Comparison of ENCODE assay signal across 9 mouse cellular contexts in the genomic region with DNA sequence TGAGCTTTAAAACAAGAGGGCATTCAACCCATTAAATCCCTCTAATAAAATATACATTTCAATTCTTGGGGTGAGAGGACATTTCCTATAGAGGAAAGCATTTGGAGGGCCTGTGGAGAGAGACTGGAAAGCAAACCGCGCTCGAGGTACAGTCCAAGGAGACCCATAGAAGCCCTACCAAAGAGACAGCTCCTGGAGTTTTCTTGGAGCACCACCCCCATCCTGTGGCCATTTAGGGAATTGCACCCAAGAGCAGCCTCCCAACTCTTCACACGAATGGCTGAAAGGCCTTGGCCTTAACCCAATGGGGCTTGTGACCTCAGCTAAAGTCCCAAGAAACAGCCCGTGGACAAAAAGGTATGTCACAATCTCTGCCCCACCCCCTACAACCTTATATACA. TPM values are rescaled to one million over a fixed set of nuclear protein-coding genes. Genes with fewer than 3 reads are reported as not detected.
DNase-seq lines count a peak whose midpoint lies in the region; ATAC-seq and TF ChIP-seq lines count a peak whose summit lies in the region.
"Had no signal": no experiment of that assay in that cellular context is flagged by ENCODE, and none has a peak within 500 bp of the region (broad histone marks: within the 10 kb centered on the region; RNA-seq: fewer than 3 reads in every experiment).

No protein-coding gene starts in this region.

- WGBS in forebrain, postnatal 0 days, result under 1% methylated on average over 5 of the region's 5 CpGs
- 3% methylated on average over 5 of the region's 5 CpGs for WGBS in lung, embryonic 16.5 days

- no peak overlapping the region for H3K27ac ChIP-seq in forebrain, postnatal 0 days (ENCODE audit: low read depth, low read length)
- no peak overlapping the region for H3K27ac ChIP-seq in layer of hippocampus, adult 2 months
- no peak overlapping the region for H3K27ac ChIP-seq in lung, embryonic 16.5 days (ENCODE audit: low read length)

- H3K9me3 ChIP-seq in forebrain, postnatal 0 days (ENCODE audit: low read length), result no peaks in the 10 kb centered on the region
- no peaks in the 10 kb centered on the region for H3K9me3 ChIP-seq in lung, embryonic 16.5 days (ENCODE audit: control insufficient read depth, low read length)

- no peaks in the 10 kb centered on the region for H3K36me3 ChIP-seq in forebrain, postnatal 0 days (ENCODE audit: insufficient read depth)
- H3K36me3 ChIP-seq in lung, embryonic 16.5 days (ENCODE audit: control insufficient read depth, insufficient read depth, low read length), result no peaks in the 10 kb centered on the region

- no peak overlapping the region for H3K9ac ChIP-seq in forebrain, postnatal 0 days
- H3K9ac ChIP-seq in lung, embryonic 16.5 days (ENCODE audit: low read length), result no peak overlapping the region

- DNase-seq in MEL-GATA-1-ER (ENCODE audit: extremely low read depth, low read depth), result peak; percentile 67
- peak; percentile 86 to 91 for DNase-seq in cerebellum, adult 18-20 months
- DNase-seq in forebrain, postnatal 0 days, result peak; percentile 92
- DNase-seq in layer of hippocampus, adult 2 months (ENCODE audit: low spot score in 2 of 2), result peak; percentile 79 to 95
- peak; percentile 93 for DNase-seq in ovary, postnatal 14 days (ENCODE audit: low spot score)
- peak; percentile 76 for DNase-seq in thymus, postnatal 0 days (ENCODE audit: low spot score)

- no peak overlapping the region for H3K4me3 ChIP-seq in forebrain, postnatal 0 days (ENCODE audit: low read depth, low read length)
- no peak overlapping the region for H3K4me3 ChIP-seq in layer of hippocampus, adult 2 months
- no peak overlapping the region for H3K4me3 ChIP-seq in lung, embryonic 16.5 days (ENCODE audit: low read length)
- H3K4me3 ChIP-seq: myocyte had no signal

- no peak overlapping the region for H3K4me2 ChIP-seq in forebrain, postnatal 0 days (ENCODE audit: low read depth)
- H3K4me2 ChIP-seq in lung, embryonic 16.5 days (ENCODE audit: low read depth, low read length), result no peak overlapping the region

- no peaks in the 10 kb centered on the region for H3K27me3 ChIP-seq in forebrain, postnatal 0 days (ENCODE audit: insufficient read depth, low read length)
- H3K27me3 ChIP-seq in lung, embryonic 16.5 days (ENCODE audit: control insufficient read depth, insufficient read depth, low read depth, low read length), result no peaks in the 10 kb centered on the region

- ATAC-seq in forebrain, postnatal 0 days, result peak; percentile 92
- ATAC-seq in hematopoietic stem cell, adult 5-6 weeks (replicated peaks in 1 of 2; ENCODE audit: insufficient read depth in 1 of 2, low FRiP score in 2 of 2, low TSS enrichment in 1 of 2, low read depth in 1 of 2, poor library complexity in 2 of 2, severe bottlenecking in 2 of 2), result peak; percentile 85 to 87
- peak; percentile 68 for ATAC-seq in lung, embryonic 16.5 days (ENCODE audit: low read depth)

- no peaks in the 10 kb centered on the region for H3K4me1 ChIP-seq in forebrain, postnatal 0 days (ENCODE audit: insufficient read depth)
- H3K4me1 ChIP-seq in lung, embryonic 16.5 days (replicated peaks; ENCODE audit: control insufficient read depth, insufficient read depth, low read length), result 0 out of 2 replicates have a peak, but pooled peaks cover 2% of the 10 kb centered on the region

- TF ChIP-seq CTCF in forebrain, postnatal 0 days (IDR thresholded peaks at IDR 0.05; ENCODE audit: low read depth), result peak; percentile 96
- peak; percentile 95 for TF ChIP-seq CTCF in layer of hippocampus, adult 2 months (conservative IDR thresholded peaks at IDR 0.05)

RNA-seq across cellular contexts. Expression of a gene that starts 6.3 kb away (rescaled TPM):
- total RNA-seq in forebrain, postnatal 0 days (2014; rRNA removed), result 0.05 and 0.08 TPM in 2 replicates
- polyA plus RNA-seq in forebrain, postnatal 0 days (2015; fragmentation: Nextera tagmentation; extraction: Ambion mirVana), result not detected in 2 replicates
- total RNA-seq in hematopoietic stem cell, adult 5-6 weeks (2017), result not detected in 2 replicates
- total RNA-seq in layer of hippocampus, adult 2 months (2021), result not detected
- polyA plus RNA-seq in lung, embryonic 16.5 days (2015; fragmentation: Nextera tagmentation; extraction: Ambion mirVana), result not detected in 2 replicates
- polyA plus RNA-seq in thymus, postnatal 0 days (2015; fragmentation: Nextera tagmentation; extraction: Ambion mirVana), result 0.69 and 0.76 TPM in 2 replicates
- polyA plus RNA-seq: myocyte had no signal

RNA-seq across cellular contexts. Expression of a gene that starts 10.0 kb away (rescaled TPM):
- 3.1 and 6.8 TPM in 2 replicates for total RNA-seq in forebrain, postnatal 0 days (2014; rRNA removed)
- polyA plus RNA-seq in forebrain, postnatal 0 days (2015; fragmentation: Nextera tagmentation; extraction: Ambion mirVana), result 1.6 and 2.0 TPM in 2 replicates
- 12.1 and 15.8 TPM in 2 replicates for total RNA-seq in hematopoietic stem cell, adult 5-6 weeks (2017)
- total RNA-seq in layer of hippocampus, adult 2 months (2021), result under 1 TPM; 0.25 to 0.59 TPM
- polyA plus RNA-seq in lung, embryonic 16.5 days (2015; fragmentation: Nextera tagmentation; extraction: Ambion mirVana), result 23.4 and 26.9 TPM in 2 replicates
- polyA plus RNA-seq in thymus, postnatal 0 days (2015; fragmentation: Nextera tagmentation; extraction: Ambion mirVana), result 5.8 and 6.1 TPM in 2 replicates

RNA-seq across cellular contexts. Expression of a gene that starts 13.5 kb away (rescaled TPM):
- 78.9 and 81.6 TPM in 2 replicates for total RNA-seq in forebrain, postnatal 0 days (2014; rRNA removed)
- 161 and 170 TPM in 2 replicates for polyA plus RNA-seq in forebrain, postnatal 0 days (2015; fragmentation: Nextera tagmentation; extraction: Ambion mirVana)
- total RNA-seq in hematopoietic stem cell, adult 5-6 weeks (2017), result 37.1 and 45.2 TPM in 2 replicates
- 10 to 100 TPM; 79.2 to 81.8 TPM for total RNA-seq in layer of hippocampus, adult 2 months (2021)
- 203 and 211 TPM in 2 replicates for polyA plus RNA-seq in lung, embryonic 16.5 days (2015; fragmentation: Nextera tagmentation; extraction: Ambion mirVana)
- 145 and 155 TPM in 2 replicates for polyA plus RNA-seq in thymus, postnatal 0 days (2015; fragmentation: Nextera tagmentation; extraction: Ambion mirVana)

RNA-seq across cellular contexts. Expression of a gene that starts 28.9 kb away (rescaled TPM):
- 9.8 and 10.6 TPM in 2 replicates for total RNA-seq in forebrain, postnatal 0 days (2014; rRNA removed)
- 34.6 and 35.5 TPM in 2 replicates for polyA plus RNA-seq in forebrain, postnatal 0 days (2015; fragmentation: Nextera tagmentation; extraction: Ambion mirVana)
- total RNA-seq in hematopoietic stem cell, adult 5-6 weeks (2017), result 32.5 and 45.3 TPM in 2 replicates
- total RNA-seq in layer of hippocampus, adult 2 months (2021), result 10 to 100 TPM; 15.0 to 16.5 TPM
- polyA plus RNA-seq in lung, embryonic 16.5 days (2015; fragmentation: Nextera tagmentation; extraction: Ambion mirVana), result 22.4 and 25.6 TPM in 2 replicates
- 34.6 and 37.4 TPM in 2 replicates for polyA plus RNA-seq in thymus, postnatal 0 days (2015; fragmentation: Nextera tagmentation; extraction: Ambion mirVana)

RNA-seq across cellular contexts. Expression of a gene that starts 44.4 kb away (rescaled TPM):
- 0.38 and 0.92 TPM in 2 replicates for total RNA-seq in forebrain, postnatal 0 days (2014; rRNA removed)
- polyA plus RNA-seq in forebrain, postnatal 0 days (2015; fragmentation: Nextera tagmentation; extraction: Ambion mirVana), result 0.31 and 0.69 TPM in 2 replicates
- total RNA-seq in hematopoietic stem cell, adult 5-6 weeks (2017), result not detected in 2 replicates
- 10 to 100 TPM; 16.2 to 16.5 TPM for total RNA-seq in layer of hippocampus, adult 2 months (2021)
- polyA plus RNA-seq in lung, embryonic 16.5 days (2015; fragmentation: Nextera tagmentation; extraction: Ambion mirVana), result 0.10 and 0.28 TPM in 2 replicates
- 0.16 TPM in 1 of 2 replicates, not detected in the other for polyA plus RNA-seq in thymus, postnatal 0 days (2015; fragmentation: Nextera tagmentation; extraction: Ambion mirVana)
- polyA plus RNA-seq: myocyte had no signal
